10 mouse cellular contexts compared by ENCODE assay signal in genomic region chr11:18014610-18015009, GRCm38 (mm10).
A peak's percentile ranks its signal among the peaks of the same experiment; 100 is the strongest.
DNase-seq lines count a peak whose midpoint lies in the region; ATAC-seq and TF ChIP-seq lines count a peak whose summit lies in the region.
"Had no signal": no experiment of that assay in that cellular context is flagged by ENCODE, and none has a peak within 500 bp of the region (broad histone marks: within the 10 kb centered on the region; RNA-seq: fewer than 3 reads in every experiment).

No protein-coding gene starts in this region.

- no peaks in the 10 kb centered on the region for H3K36me3 ChIP-seq in lung, embryonic 14.5 days (ENCODE audit: insufficient read depth)
- no peaks in the 10 kb centered on the region for H3K36me3 ChIP-seq in forebrain, embryonic 16.5 days (ENCODE audit: control insufficient read depth, insufficient read depth)
- no peaks in the 10 kb centered on the region for H3K36me3 ChIP-seq in midbrain, embryonic 12.5 days
- H3K36me3 ChIP-seq: heart, embryonic 13.5 days had no signal

- H3K9ac ChIP-seq in lung, embryonic 14.5 days, result no peak overlapping the region
- 0 out of 2 replicates have a peak overlapping the region, but pooled peaks have one; percentile 9 for H3K9ac ChIP-seq in forebrain, embryonic 16.5 days (replicated peaks; ENCODE audit: low read depth, low read length)
- no peak overlapping the region for H3K9ac ChIP-seq in midbrain, embryonic 12.5 days (replicated peaks)
- H3K9ac ChIP-seq: heart, embryonic 13.5 days; liver, embryonic 14.5 days had no signal

- H3K9me3 ChIP-seq in lung, embryonic 14.5 days (ENCODE audit: low read depth, low read length), result no peaks in the 10 kb centered on the region
- H3K9me3 ChIP-seq in forebrain, embryonic 16.5 days (ENCODE audit: control insufficient read depth, low read length), result no peaks in the 10 kb centered on the region
- no peaks in the 10 kb centered on the region for H3K9me3 ChIP-seq in midbrain, embryonic 12.5 days
- H3K9me3 ChIP-seq: heart, embryonic 13.5 days had no signal

- no peak for DNase-seq in lung, embryonic 14.5 days
- no peak for DNase-seq in lung, postnatal 4 days
- DNase-seq in gastrocnemius, adult 18-20 months (ENCODE audit: low spot score), result no peak
- DNase-seq in ovary, adult 18-20 months (ENCODE audit: low spot score), result no peak
- no peak for DNase-seq in right cerebral cortex, adult 18-20 months
- DNase-seq: thymus, adult 18-20 months had no signal

- 0 out of 2 replicates have a peak, but pooled peaks cover 6% of the 10 kb centered on the region for H3K4me1 ChIP-seq in lung, embryonic 14.5 days (ENCODE audit: insufficient read depth)
- H3K4me1 ChIP-seq in forebrain, embryonic 16.5 days (replicated peaks; ENCODE audit: control insufficient read depth, insufficient read depth, low read length), result peaks cover 16% of the 10 kb centered on the region
- H3K4me1 ChIP-seq in midbrain, embryonic 12.5 days, result peaks cover 16% of the 10 kb centered on the region

- peak overlapping the region; percentile 8; the same call in 1 of the 2 replicates for H3K4me2 ChIP-seq in lung, embryonic 14.5 days
- peak overlapping the region; percentile 25; the same call in 1 of the 2 replicates for H3K4me2 ChIP-seq in forebrain, embryonic 16.5 days (ENCODE audit: low read length)
- peak overlapping the region; percentile 16 for H3K4me2 ChIP-seq in midbrain, embryonic 12.5 days (replicated peaks)
- H3K4me2 ChIP-seq: heart, embryonic 13.5 days had no signal

- no peaks in the 10 kb centered on the region for H3K27me3 ChIP-seq in lung, embryonic 14.5 days (ENCODE audit: insufficient read depth, low read length)
- no peaks in the 10 kb centered on the region for H3K27me3 ChIP-seq in forebrain, embryonic 16.5 days (replicated peaks; ENCODE audit: control insufficient read depth, insufficient read depth, low read length)
- H3K27me3 ChIP-seq in midbrain, embryonic 12.5 days, result no peaks in the 10 kb centered on the region
- H3K27me3 ChIP-seq: heart, embryonic 13.5 days had no signal

- H3K4me3 ChIP-seq in lung, embryonic 14.5 days (ENCODE audit: low read depth, low read length), result no peak overlapping the region
- H3K4me3 ChIP-seq in forebrain, embryonic 16.5 days (replicated peaks; ENCODE audit: low read length), result no peak overlapping the region
- H3K4me3 ChIP-seq in midbrain, embryonic 12.5 days, result no peak overlapping the region
- H3K4me3 ChIP-seq: heart, embryonic 13.5 days had no signal

- ATAC-seq in lung, embryonic 14.5 days (ENCODE audit: insufficient read depth), result no peak
- peak; percentile 56 for ATAC-seq in forebrain, embryonic 16.5 days
- peak; percentile 69 for ATAC-seq in midbrain, embryonic 12.5 days (ENCODE audit: low FRiP score, low read depth)

- no peak for TF ChIP-seq CTCF in lung, embryonic 14.5 days (IDR thresholded peaks at IDR 0.05; ENCODE audit: low read depth)

- WGBS in lung, embryonic 14.5 days, result 26% methylated on average over 9 of the region's 9 CpGs
- WGBS in forebrain, embryonic 16.5 days, result 9% methylated on average over 9 of the region's 9 CpGs
- 14% methylated on average over 9 of the region's 9 CpGs for WGBS in midbrain, embryonic 12.5 days

- H3K27ac ChIP-seq in lung, embryonic 14.5 days (ENCODE audit: low read depth), result no peak overlapping the region
- H3K27ac ChIP-seq in forebrain, embryonic 16.5 days (ENCODE audit: low read length), result no peak overlapping the region
- no peak overlapping the region for H3K27ac ChIP-seq in midbrain, embryonic 12.5 days (replicated peaks)
- H3K27ac ChIP-seq: heart, embryonic 13.5 days; liver, embryonic 14.5 days had no signal
